Mouse (Mus musculus) liver, embryonic 13.5 days (tissue): ENCODE results near the gene Pom121l2. TPM values are rescaled to one million over a fixed set of nuclear protein-coding genes. Genes with fewer than 3 reads are reported as not detected.

Experiments used
- ATAC-seq: fragments of 200-750 bp; cut with Nextera tagmentation; 2 replicates; pipeline ENCODE4 v1.8.0; 2017; ENCODE audit warnings: low read depth, mild to moderate bottlenecking, moderate number of reproducible peaks, moderate library complexity
- DNase-seq: peaks from one replicate; pipeline ENCODE4 v3.0.0; 2022
- H3K27ac ChIP-seq: fragments of 300-500 bp; sonication (generic); 2 replicates; pipeline ENCODE4 v1.5.1; 2015; ENCODE audit warnings: moderate library complexity, mild to moderate bottlenecking, inconsistent platforms
- H3K27me3 ChIP-seq: fragments of 300-500 bp; sonication (generic); 2 replicates; pipeline ENCODE4 v1.6.1; 2015; ENCODE audit warnings: mild to moderate bottlenecking, inconsistent platforms
- H3K36me3 ChIP-seq: fragments of 300-500 bp; sonication (generic); 2 replicates; pipeline ENCODE4 v1.6.1; 2015; ENCODE audit warnings: mild to moderate bottlenecking, inconsistent platforms
- H3K4me1 ChIP-seq: fragments of 300-500 bp; sonication (generic); replicated peaks from 2 replicates; pipeline ENCODE4 v1.6.1; 2015; ENCODE audit warnings: inconsistent platforms
- H3K4me2 ChIP-seq: fragments of 300-500 bp; sonication (generic); 2 replicates; pipeline ENCODE4 v1.6.1; 2015; ENCODE audit warnings: inconsistent platforms, mild to moderate bottlenecking, moderate library complexity
- H3K4me3 ChIP-seq: fragments of 300-500 bp; sonication (generic); replicated peaks from 2 replicates; pipeline ENCODE4 v1.5.1; 2015; ENCODE audit warnings: mild to moderate bottlenecking, inconsistent platforms
- H3K9ac ChIP-seq: fragments of 300-500 bp; sonication (generic); 2 replicates; pipeline ENCODE4 v1.6.1; 2015; ENCODE audit warnings: mild to moderate bottlenecking, inconsistent platforms
- H3K9me3 ChIP-seq: fragments of 300-500 bp; sonication (generic); replicated peaks from 2 replicates; pipeline ENCODE4 v1.6.1; 2016; ENCODE audit warnings: inconsistent platforms
- WGBS: fragments of 180-500 bp; shearing (Covaris S2); methylation state at CpG from one replicate; pipeline ENCODE4 v1.1.7; 2015; ENCODE audit not compliant: insufficient replicate concordance; 5-methylcytosine and 5-hydroxymethylcytosine counted together
- polyA plus RNA-seq: library from polyadenylated mRNA; unstranded; fragments of >200 nt; fragmentation: Nextera tagmentation; extraction: Ambion mirVana; gene quantifications from 2 replicates; pipeline ENCODE4 v1.2.1, GENCODE M21; 2015

Gene Pom121l2
- polyA plus RNA-seq, 1 experiment from 2014 or later, result not detected

DNA sequence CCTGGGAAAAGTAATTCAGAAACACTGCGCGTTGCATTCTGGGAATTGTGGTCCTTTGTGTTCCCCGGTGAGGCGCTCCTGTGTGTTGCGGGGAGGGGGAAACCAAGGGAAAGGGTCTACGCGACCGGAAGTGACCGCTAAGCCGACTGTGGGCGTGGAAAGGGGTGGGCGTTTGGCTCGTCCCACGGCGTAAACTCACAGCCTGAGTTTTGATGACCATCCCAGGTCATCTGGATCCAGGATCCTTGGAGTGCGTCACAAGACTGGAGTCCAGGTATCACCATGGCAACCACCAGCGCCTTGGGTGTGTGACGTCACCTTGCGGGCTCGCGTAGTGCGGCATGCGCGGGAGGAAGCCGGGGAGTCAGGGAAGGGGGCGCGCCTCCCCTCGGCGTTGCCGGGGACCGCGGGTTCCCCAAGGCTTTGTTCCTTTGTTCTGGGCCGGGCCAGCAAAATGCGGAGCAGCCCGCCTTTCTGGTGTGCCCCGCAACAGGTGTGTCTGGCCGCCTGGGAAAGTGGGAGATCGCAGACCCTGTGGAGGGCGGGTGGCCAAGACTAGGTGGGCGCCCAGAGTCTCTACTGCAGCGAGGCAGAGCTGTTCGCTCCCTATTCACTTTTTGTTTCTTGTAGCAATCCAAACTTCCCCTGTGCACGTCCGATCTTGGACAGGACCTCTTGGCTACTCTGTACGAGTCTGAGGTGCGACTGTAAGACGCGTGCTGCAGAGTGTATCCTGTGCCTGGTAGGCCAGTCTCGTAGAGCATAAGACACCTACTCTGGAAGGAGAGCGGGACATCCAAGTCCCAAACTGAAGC is 35.9 kb upstream of the Pom121l2 start, which contains the start of gene Zfp184:
TSS of gene Zfp184 (plus strand) at position 169 of the 815 bp plus-strand sequence.
- under 1% methylated on average over 50 of the region's 50 CpGs for WGBS
- Histone ChIP-seq H3K4me2 (peak within 1 kb of the TSS; percentile 85), H3K4me3 (peak within 1 kb of the TSS; percentile 73), H3K9ac (peak within 1 kb of the TSS; percentile 74), H3K27me3 (no peaks in the 10 kb centered on the region), H3K27ac (peak within 1 kb of the TSS; percentile 15; the same call in 1 of the 2 replicates), H3K9me3 (no peaks in the 10 kb centered on the region), H3K36me3 (no peaks in the 10 kb centered on the region), H3K4me1 (peaks cover 22% of the 10 kb centered on the region)
- peak; percentile 64 for ATAC-seq
- peak; percentile 74 for DNase-seq

DNA sequence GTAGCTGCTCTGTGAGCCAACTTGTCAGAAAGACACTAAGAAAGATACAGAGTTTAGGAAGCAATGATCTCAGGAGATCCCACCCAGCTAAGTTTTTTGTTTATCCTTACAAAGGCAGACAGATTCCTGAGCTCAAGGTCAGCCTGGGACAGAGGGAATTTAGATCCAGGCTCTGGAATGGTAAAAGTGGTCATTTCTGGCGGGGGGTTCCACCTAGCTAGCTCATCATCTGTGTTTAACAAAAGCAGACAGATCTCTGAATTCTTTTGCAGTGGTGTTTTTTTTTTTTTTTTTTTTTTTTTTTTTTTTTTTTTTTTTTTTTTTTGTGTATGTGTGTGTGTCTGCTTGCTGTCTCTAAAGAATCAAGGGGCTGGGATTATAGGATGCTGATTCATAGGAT is 11.7 kb upstream of the Pom121l2 start:
- no peak overlapping the region for H3K4me2 ChIP-seq
- ATAC-seq (no peak), DNase-seq (no peak)
- 37% methylated on average over 1 of the region's 1 CpGs for WGBS
- no peak overlapping the region for H3K9ac ChIP-seq
- peaks cover 7% of the 10 kb centered on the region; the same call in 1 of the 2 replicates for H3K27me3 ChIP-seq
- H3K9me3 ChIP-seq, result no peaks in the 10 kb centered on the region
- H3K4me3 ChIP-seq, result no peak overlapping the region
- peaks cover 3% of the 10 kb centered on the region; the same call in 1 of the 2 replicates for H3K4me1 ChIP-seq
- no peak overlapping the region for H3K27ac ChIP-seq
- H3K36me3 ChIP-seq, result no peaks in the 10 kb centered on the region

DNA sequence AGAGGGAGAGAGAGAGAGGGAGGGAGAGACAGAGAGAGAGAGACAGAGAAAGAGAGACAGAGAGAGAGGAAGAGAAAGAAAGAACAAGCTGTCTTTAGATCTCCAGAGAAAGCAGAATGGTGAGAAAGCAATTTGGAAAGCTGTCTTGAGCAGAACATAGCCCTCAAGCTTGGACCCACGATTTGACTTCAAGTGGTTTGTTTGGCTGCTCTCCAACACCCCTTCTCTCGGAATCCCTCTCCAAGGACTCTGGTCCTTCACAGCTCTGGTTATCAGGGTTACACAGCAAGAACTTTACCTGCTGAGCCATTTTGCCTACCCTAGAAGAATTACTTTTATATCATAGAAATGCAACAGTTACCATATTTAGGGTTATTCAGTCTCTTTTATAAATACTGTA is 11.2 kb upstream of the Pom121l2 start:
- H3K27me3 ChIP-seq, result peaks cover 7% of the 10 kb centered on the region; the same call in 1 of the 2 replicates
- H3K4me3 ChIP-seq, result no peak overlapping the region
- no peak overlapping the region for H3K27ac ChIP-seq
- no peaks in the 10 kb centered on the region for H3K9me3 ChIP-seq
- no peak for DNase-seq
- no peak overlapping the region for H3K9ac ChIP-seq
- H3K4me1 ChIP-seq, result peaks cover 3% of the 10 kb centered on the region; the same call in 1 of the 2 replicates
- H3K36me3 ChIP-seq, result no peaks in the 10 kb centered on the region
- H3K4me2 ChIP-seq, result no peak overlapping the region
- no peak for ATAC-seq
- 50% methylated on average over 2 of the region's 2 CpGs for WGBS

DNA sequence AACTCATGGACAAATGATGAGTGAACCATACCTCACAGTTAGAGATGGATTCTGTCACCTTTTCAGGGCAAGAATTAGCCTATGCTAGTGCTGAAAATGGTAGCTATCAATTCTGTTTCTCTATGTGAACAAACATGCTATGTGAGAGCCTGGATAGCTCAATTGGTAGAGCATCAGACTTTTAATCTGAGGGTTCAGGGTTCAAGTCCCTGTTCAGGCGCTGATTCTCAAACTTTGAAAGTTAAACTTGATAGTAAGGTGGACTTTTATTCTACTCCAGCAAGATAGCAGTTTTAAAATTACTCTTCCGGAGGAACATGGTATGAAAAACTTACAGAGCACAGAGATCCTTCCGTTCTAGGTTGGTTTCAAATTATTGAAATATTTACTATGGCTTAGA is 9.4 kb upstream of the Pom121l2 start:
- ATAC-seq (no peak), DNase-seq (no peak)
- H3K9me3 ChIP-seq, result no peaks in the 10 kb centered on the region
- H3K27me3 ChIP-seq, result peaks cover 4% of the 10 kb centered on the region; the same call in 1 of the 2 replicates
- 21% methylated on average over 3 of the region's 3 CpGs for WGBS
- H3K27ac ChIP-seq, result no peak overlapping the region
- no peak overlapping the region for H3K9ac ChIP-seq
- no peaks in the 10 kb centered on the region for H3K36me3 ChIP-seq
- no peak overlapping the region for H3K4me2 ChIP-seq
- H3K4me1 ChIP-seq, result peaks cover 8% of the 10 kb centered on the region
- no peak overlapping the region for H3K4me3 ChIP-seq

DNA sequence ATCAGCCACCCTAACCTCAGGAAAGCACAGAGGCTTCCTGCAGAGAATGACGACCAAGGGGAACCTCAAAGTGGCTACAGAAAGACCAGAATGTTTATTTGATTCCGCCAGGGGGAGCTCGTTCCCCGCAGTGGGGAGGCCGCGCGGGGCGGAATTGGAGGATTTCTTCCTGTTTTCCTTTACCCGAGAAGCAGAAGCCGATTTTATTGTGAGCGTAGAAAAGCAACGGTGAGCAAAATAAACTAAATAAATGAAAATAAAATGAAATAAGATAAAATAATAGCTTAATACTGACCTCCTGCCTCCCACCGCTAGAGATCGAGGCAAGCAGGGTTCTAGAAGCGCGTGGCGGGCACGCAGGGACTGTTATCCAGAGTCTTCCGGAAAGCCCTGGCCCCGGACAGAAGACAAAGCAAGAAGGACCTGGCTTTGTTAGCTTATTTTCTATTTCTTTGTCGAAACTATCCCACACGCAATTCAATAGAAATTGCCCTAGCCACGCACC is 6.7 kb upstream of the Pom121l2 start:
- Histone ChIP-seq H3K9ac (peak overlapping the region; percentile 79), H3K9me3 (no peaks in the 10 kb centered on the region), H3K4me2 (peak overlapping the region; percentile 57), H3K4me1 (peaks cover 8% of the 10 kb centered on the region), H3K4me3 (peak overlapping the region; percentile 68), H3K36me3 (no peaks in the 10 kb centered on the region), H3K27ac (peak overlapping the region; percentile 82), H3K27me3 (peaks cover 15% of the 10 kb centered on the region)
- ATAC-seq (peak; percentile 79), DNase-seq (peak; percentile 86)
- WGBS, result under 1% methylated on average over 23 of the region's 23 CpGs

DNA sequence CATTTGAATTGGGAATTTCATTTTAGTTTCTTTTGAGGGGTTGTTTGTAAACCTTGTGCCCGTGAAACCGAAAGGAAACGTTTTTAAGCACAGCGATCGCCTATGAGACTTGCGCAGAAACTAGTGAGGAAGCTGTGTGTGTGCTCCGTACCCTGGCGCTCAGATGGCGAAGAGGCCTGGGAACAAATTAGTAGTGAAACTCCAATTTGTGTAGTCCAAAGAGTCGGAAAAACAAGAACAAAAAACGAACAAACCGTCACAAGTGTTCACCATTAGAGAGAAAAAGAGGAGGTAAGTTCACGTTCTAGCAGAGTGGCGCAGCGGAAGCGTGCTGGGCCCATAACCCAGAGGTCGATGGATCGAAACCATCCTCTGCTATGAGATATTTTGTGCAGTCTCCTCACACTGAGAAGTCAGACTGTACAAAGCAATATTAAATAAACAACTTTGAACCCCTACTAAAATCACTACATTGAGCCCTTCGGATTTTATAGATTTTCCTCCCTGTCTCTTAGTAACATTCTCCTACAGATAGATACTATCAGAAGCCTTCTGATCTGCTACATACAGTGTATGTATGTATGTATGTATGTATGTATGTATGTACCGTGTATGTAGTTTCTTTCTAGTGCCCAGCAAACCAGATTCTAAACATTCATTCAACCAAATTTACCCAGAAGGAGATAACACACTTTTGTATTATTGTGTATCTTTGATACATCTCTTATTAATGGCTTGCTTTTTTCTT is 6.1 kb upstream of the Pom121l2 start:
- H3K9me3 ChIP-seq, result no peaks in the 10 kb centered on the region
- peak overlapping the region; percentile 68 for H3K4me3 ChIP-seq
- no peaks in the 10 kb centered on the region for H3K36me3 ChIP-seq
- peak overlapping the region; percentile 82 for H3K27ac ChIP-seq
- peak overlapping the region; percentile 57 for H3K4me2 ChIP-seq
- peak overlapping the region; percentile 79 for H3K9ac ChIP-seq
- 5% methylated on average over 20 of the region's 20 CpGs for WGBS
- peak; percentile 93 for ATAC-seq
- H3K27me3 ChIP-seq, result peaks cover 21% of the 10 kb centered on the region
- H3K4me1 ChIP-seq, result peaks cover 8% of the 10 kb centered on the region
- peak; percentile 73 for DNase-seq

DNA sequence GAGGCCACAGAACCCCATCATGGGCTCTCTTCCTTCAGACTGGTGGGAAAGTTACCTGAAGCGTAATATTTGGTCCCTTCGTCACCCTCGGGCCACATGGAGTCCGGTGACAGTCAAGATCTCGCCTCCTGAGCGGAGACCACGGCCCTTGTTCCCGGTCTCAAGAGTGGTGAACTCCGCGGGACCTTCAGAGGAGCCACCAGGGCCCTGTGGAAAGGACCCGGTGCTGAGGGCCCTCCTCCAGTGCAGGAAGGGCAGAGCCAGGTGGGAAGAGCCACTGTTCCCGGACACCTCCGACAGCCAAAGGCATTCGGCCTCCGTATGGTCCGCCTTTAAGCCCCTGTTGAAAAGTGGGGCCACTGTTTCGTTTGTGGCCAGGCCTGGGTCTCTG is 804 bp downstream of the Pom121l2 start:
- DNase-seq, result no peak
- WGBS, result 4% methylated on average over 17 of the region's 17 CpGs
- Histone ChIP-seq H3K9ac (peak overlapping the region; percentile 8; the same call in 1 of the 2 replicates), H3K27ac (no peak overlapping the region), H3K9me3 (no peaks in the 10 kb centered on the region), H3K27me3 (peaks cover 85% of the 10 kb centered on the region), H3K36me3 (no peaks in the 10 kb centered on the region), H3K4me1 (peaks cover 10% of the 10 kb centered on the region), H3K4me3 (peak overlapping the region; percentile 48), H3K4me2 (peak overlapping the region; percentile 63)
- ATAC-seq, result no peak

DNA sequence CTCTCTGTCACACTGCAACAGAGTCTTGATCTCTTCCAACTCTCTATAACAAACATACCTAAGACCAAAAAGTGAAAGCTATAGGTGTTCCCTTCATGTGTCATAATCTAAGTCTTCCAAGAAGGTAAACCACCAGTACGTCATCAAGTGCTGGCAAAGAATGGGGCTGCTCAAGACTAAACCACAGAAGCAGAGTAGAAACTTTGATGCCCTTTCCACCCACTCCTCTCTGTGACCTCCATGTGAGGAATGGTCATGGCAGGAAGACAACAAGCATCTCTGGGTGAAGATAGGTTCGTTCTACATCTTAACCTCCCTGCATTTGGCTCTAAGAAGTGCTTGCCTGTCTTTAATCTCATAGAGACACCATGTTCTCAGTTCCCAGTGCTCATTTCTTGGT is 3.5 kb downstream of the Pom121l2 start:
- DNase-seq (no peak), ATAC-seq (no peak)
- no peak overlapping the region for H3K9ac ChIP-seq
- no peak overlapping the region for H3K27ac ChIP-seq
- no peaks in the 10 kb centered on the region for H3K36me3 ChIP-seq
- peaks cover 10% of the 10 kb centered on the region for H3K4me1 ChIP-seq
- H3K4me2 ChIP-seq, result no peak overlapping the region
- peaks cover 80% of the 10 kb centered on the region for H3K27me3 ChIP-seq
- no peaks in the 10 kb centered on the region for H3K9me3 ChIP-seq
- H3K4me3 ChIP-seq, result no peak overlapping the region
- WGBS, result 54% methylated on average over 2 of the region's 2 CpGs

DNA sequence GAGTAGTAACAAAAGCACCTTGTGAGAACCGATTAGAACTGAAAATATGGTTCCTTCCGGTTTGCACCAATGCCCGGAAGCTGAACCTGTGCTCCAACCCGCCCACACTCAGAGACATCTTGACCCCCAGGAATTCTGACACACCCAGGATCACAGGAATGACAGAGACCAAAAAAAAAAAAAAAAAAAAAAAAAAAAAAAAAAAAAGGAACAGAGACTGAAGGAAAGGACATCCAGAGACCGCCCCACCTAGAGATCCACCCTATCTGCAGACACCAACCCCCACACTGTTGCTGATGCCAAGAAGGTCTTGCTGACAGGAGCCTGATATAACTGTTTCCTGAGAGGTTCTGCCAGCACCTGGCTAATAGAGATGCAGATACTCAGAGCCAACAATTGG is 11.6 kb downstream of the Pom121l2 start:
- WGBS, result 61% methylated on average over 5 of the region's 5 CpGs
- Histone ChIP-seq H3K27me3 (peaks cover 43% of the 10 kb centered on the region), H3K9me3 (no peaks in the 10 kb centered on the region), H3K4me1 (peaks cover 26% of the 10 kb centered on the region), H3K9ac (no peak overlapping the region), H3K27ac (no peak overlapping the region), H3K4me3 (no peak overlapping the region), H3K4me2 (no peak overlapping the region), H3K36me3 (no peaks in the 10 kb centered on the region)
- DNase-seq (no peak), ATAC-seq (no peak)

DNA sequence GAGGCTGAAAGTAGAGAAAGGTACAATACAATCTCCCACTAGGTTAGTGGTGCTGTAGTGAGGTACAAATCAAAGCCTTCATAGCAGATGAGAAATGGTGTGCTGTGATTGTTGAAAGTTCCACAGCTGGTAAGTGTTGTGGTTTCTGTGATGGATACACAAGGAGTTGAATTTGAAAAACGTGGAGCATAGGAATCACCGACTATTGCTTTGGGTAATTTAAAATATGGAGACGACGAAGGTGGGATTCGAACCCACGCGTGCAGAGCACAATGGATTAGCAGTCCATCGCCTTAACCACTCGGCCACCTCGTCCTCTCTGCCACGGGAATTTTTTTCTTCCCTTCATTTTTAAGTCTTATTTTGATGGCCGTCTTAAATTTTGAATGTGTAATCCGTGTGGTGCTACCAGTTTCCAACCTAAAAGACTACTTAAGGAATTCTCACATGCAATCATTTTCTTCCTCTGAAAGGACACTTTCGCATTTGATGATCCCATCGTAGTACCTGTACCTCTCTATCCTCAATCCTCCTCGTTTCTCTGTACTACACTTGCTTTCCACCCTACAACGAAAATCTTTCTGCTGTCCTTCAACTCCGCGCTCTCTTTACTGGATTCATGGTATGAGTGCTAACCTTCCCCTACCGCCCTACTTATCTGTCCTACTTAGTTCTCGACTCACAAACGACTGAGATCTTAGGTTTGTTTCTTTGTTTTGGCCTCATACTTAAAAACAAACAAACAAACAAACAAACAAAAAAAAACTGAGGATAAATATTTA is 13.2 kb downstream of the Pom121l2 start:
- under 1% methylated on average over 22 of the region's 22 CpGs for WGBS
- Histone ChIP-seq H3K4me3 (peak overlapping the region; percentile 35), H3K9me3 (no peaks in the 10 kb centered on the region), H3K27ac (no peak overlapping the region), H3K36me3 (no peaks in the 10 kb centered on the region), H3K4me1 (peaks cover 26% of the 10 kb centered on the region), H3K9ac (no peak overlapping the region), H3K4me2 (peak overlapping the region; percentile 55), H3K27me3 (peaks cover 55% of the 10 kb centered on the region)
- ATAC-seq, result peak; percentile 80
- DNase-seq, result peak; percentile 67
